Mouse (Mus musculus) CH12.LX (cell line): Measurements from ENCODE around the gene Cracr2a. TPM values are rescaled to one million over a fixed set of nuclear protein-coding genes. Genes with fewer than 3 reads are reported as not detected.

Source experiments
- DNase-seq: peaks from one replicate; pipeline ENCODE4 v3.0.0-alpha.2; 2013; ENCODE audit errors: extremely low read depth
- H3K27ac ChIP-seq: 2 replicates; pipeline ENCODE4 v1.5.1; 2012; ENCODE audit warnings: low read depth, mild to moderate bottlenecking, control low read depth, moderate library complexity; ENCODE audit not compliant: insufficient read depth
- H3K27me3 ChIP-seq: replicated peaks from 2 replicates; pipeline ENCODE3; 2012; ENCODE audit warnings: inconsistent platforms
- H3K36me3 ChIP-seq, 2 experiments: replicated peaks in 1 of 2; 2 replicates each; pipeline versions ENCODE3 to v1.6.1; 2012; ENCODE audit warnings: inconsistent platforms in 1 of 2, low read length in 1 of 2, mild to moderate bottlenecking in 1 of 2, mixed read lengths in 1 of 2, moderate library complexity in 1 of 2; ENCODE audit not compliant: control insufficient read depth in 1 of 2, insufficient read depth in 1 of 2
- H3K4me1 ChIP-seq, 2 experiments: 2 replicates each; pipeline ENCODE4 v1.6.1; 2012; ENCODE audit warnings: inconsistent platforms in 1 of 2, moderate library complexity in 1 of 2; ENCODE audit not compliant: insufficient read depth in 2 of 2, control insufficient read depth in 1 of 2
- H3K4me2 ChIP-seq: 2 replicates; pipeline ENCODE4 v1.6.1; 2012; ENCODE audit warnings: low read depth, mild to moderate bottlenecking, control low read depth; ENCODE audit not compliant: poor library complexity, insufficient read depth, severe bottlenecking
- H3K4me3 ChIP-seq, 3 experiments: fragments of 150-350 bp in 1 of 3; sonication (generic) in 1 of 3; replicated peaks in 1 of 3; 2 replicates each; pipeline versions ENCODE3 to v1.5.1; 2011 to 2012; ENCODE audit warnings: low read depth in 2 of 3, low read length in 2 of 3, mild to moderate bottlenecking in 2 of 3, moderate library complexity in 2 of 3, control low read depth in 1 of 3, improper control_type of control experiment in 1 of 3, inconsistent platforms in 1 of 3, mixed read lengths in 1 of 3; ENCODE audit not compliant: poor library complexity in 1 of 3
- H3K79me2 ChIP-seq: replicated peaks from 2 replicates; pipeline ENCODE4 v1.6.1; 2012; ENCODE audit warnings: mild to moderate bottlenecking, moderate library complexity; ENCODE audit not compliant: control insufficient read depth, poor library complexity, insufficient read depth, severe bottlenecking; ENCODE audit errors: extremely low read depth
- H3K9ac ChIP-seq: 2 replicates; pipeline ENCODE4 v1.6.1; 2012; ENCODE audit warnings: low read depth, mild to moderate bottlenecking, control low read depth, moderate library complexity; ENCODE audit not compliant: insufficient read depth
- H3K9me3 ChIP-seq: replicated peaks from 2 replicates; pipeline ENCODE3; 2012; ENCODE audit warnings: low read length, inconsistent platforms, mixed read lengths
- BHLHE40 ChIP-seq: IDR thresholded peaks from 2 replicates; pipeline ENCODE4 v1.6.1; 2011; ENCODE audit warnings: mild to moderate bottlenecking, low read depth, low read length, improper control_type of control experiment
- CTCF ChIP-seq, 2 experiments: IDR thresholded peaks in 1 of 2; conservative IDR thresholded peaks in 1 of 2; 2 replicates each; pipeline ENCODE4 v1.5.1; 2011 to 2012; ENCODE audit warnings: low read depth in 2 of 2, low read length in 2 of 2, improper control_type of control experiment in 1 of 2, inconsistent platforms in 1 of 2, mild to moderate bottlenecking in 1 of 2, moderate library complexity in 1 of 2
- EP300 ChIP-seq: IDR thresholded peaks from 2 replicates; pipeline ENCODE4 v1.6.1; 2011; ENCODE audit warnings: low read length, improper control_type of control experiment
- HCFC1 ChIP-seq: IDR thresholded peaks from 2 replicates; pipeline ENCODE4 v1.6.1; 2012; ENCODE audit warnings: low read depth, mild to moderate bottlenecking, inconsistent platforms, low read length, improper control_type of control experiment
- JUN ChIP-seq: IDR thresholded peaks from 2 replicates; pipeline ENCODE4 v1.6.1; 2011; ENCODE audit warnings: low read depth, mild to moderate bottlenecking, low read length, improper control_type of control experiment, moderate library complexity; ENCODE audit not compliant: insufficient read depth
- JUND ChIP-seq: conservative IDR thresholded peaks from 2 replicates; pipeline ENCODE4 v1.6.1; 2011; ENCODE audit warnings: low read depth, low read length, improper control_type of control experiment
- MEF2A ChIP-seq: IDR thresholded peaks from 2 replicates; pipeline ENCODE4 v1.6.1; 2014; ENCODE audit warnings: low read depth, mild to moderate bottlenecking, inconsistent platforms, low read length, improper control_type of control experiment, borderline replicate concordance
- MYC ChIP-seq: IDR thresholded peaks from 2 replicates; pipeline ENCODE4 v1.6.1; 2011; ENCODE audit warnings: low read depth, mild to moderate bottlenecking, improper control_type of control experiment, low read length
- NELFE ChIP-seq: IDR thresholded peaks from 2 replicates; pipeline ENCODE4 v1.6.1; 2011; ENCODE audit warnings: low read depth, low read length, improper control_type of control experiment
- TBP ChIP-seq: conservative IDR thresholded peaks from 2 replicates; pipeline ENCODE4 v1.6.1; 2011; ENCODE audit warnings: low read depth, low read length, improper control_type of control experiment
- UBTF ChIP-seq: IDR thresholded peaks from 2 replicates; pipeline ENCODE4 v1.6.1; 2012; ENCODE audit warnings: low read depth, mild to moderate bottlenecking, inconsistent platforms, low read length, improper control_type of control experiment, moderate library complexity
- ZMIZ1 ChIP-seq: IDR thresholded peaks from 2 replicates; pipeline ENCODE4 v1.6.1; 2012; ENCODE audit warnings: low read depth, mild to moderate bottlenecking, inconsistent platforms, low read length, improper control_type of control experiment
- dilution Hi-C: fragments of 300-500 bp; cut with MboI; formaldehyde crosslinking; loops from 2 replicates; pipeline ENCODE4 v1.14.3; 2020; ENCODE audit warnings: low sequenced_read_pairs; ENCODE audit not compliant: extremely low pct_unique_long_range_greater_than_20kb, extremely low pct_ligation_motif_present
- in situ Hi-C: fragments of 300-500 bp; cut with MboI; formaldehyde crosslinking; loops from 3 replicates; pipeline ENCODE4 v1.14.3; 2019; ENCODE audit warnings: low sequenced_read_pairs, low pct_ligation_motif_present, low pct_unique_long_range_greater_than_20kb, mixed read lengths
- polyA plus RNA-seq: library from polyadenylated mRNA; unstranded; fragments of >175 nt; gene quantifications from 2 replicates; pipeline ENCODE4 v1.2.1, GENCODE M21; 2012; ENCODE audit warnings: low read depth; ENCODE audit not compliant: insufficient read length
- total RNA-seq, 2 experiments: library from RNA; depleted of rRNA; stranded (reverse); fragments of 300-350 nt in 1 of 2; fragments of >200 nt in 1 of 2; gene quantifications; 2 replicates each; pipeline ENCODE4 v1.2.3; 2012 to 2014

The Cracr2a gene
- total and polyA plus RNA-seq, 3 experiments: 1.2 to 1.6 (median 1.5) TPM

- TF ChIP-seq MYC: no peak
- TF ChIP-seq BHLHE40: 0 out of 2 replicates have a peak, but pooled peaks have one; percentile 17
- no peak overlapping the region for H3K4me2 ChIP-seq
- no peaks in the 10 kb centered on the region for H3K79me2 ChIP-seq
- H3K27me3 ChIP-seq: peaks cover 92% of the 10 kb centered on the region
- DNase-seq: no peak
- H3K9me3 ChIP-seq: no peaks in the 10 kb centered on the region
- H3K4me1 ChIP-seq: no peaks in the 10 kb centered on the region
- in situ Hi-C loops: no loop called here
- no peak overlapping the region for H3K4me3 ChIP-seq
- dilution Hi-C loops: no loop called here
- no peak overlapping the region for H3K9ac ChIP-seq
- H3K36me3 ChIP-seq: no peaks in the 10 kb centered on the region
- no peak overlapping the region for H3K27ac ChIP-seq
Observed at GRCm38 (mm10) chr6:127715428-127715827, 154.3 kb downstream of the Cracr2a start.

DNA sequence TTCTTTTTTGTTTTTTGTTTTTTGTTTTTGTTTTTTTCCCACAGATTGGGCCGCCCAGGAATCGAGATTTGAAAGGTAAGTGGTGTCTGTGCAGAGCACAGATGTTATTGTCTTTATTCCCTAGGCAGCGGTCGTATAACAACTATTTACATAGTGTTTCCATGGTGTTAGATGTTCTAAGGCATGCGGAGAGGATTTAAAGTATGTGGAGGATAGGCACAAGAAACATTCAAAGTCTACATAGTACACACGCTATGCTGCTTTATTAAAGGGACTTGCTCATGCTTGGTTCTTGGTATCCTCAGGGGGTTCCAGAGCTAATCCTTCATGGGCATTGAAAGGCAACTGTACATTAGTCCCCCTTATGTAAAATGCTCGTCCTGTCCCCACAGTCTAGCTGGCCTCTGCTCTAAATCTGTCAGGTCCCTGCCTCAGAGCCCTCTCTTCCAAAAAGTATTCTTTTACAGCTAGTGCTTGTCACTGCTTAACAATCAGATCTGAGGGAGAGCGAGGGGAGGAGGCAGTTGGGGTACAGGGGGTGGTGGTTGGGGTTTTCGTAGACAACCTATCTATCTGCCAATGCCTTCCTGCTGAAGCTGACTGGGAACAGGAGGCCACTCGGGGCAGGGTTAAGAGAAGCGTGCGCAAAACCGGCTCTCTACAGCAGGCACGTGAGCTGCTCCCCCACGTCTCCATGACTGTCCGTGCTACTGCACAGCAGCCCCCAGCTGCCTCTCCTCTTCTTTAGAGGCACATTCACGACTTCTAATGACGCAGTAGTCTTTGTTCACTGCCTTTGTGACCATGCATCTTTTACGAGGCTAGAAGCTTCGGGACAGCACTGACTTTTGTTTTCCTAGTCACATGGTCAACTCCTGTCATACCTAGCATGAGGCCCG, 156.3 kb downstream of the Cracr2a start:
- in situ Hi-C loops: no loop called here
- TF ChIP-seq JUND: no peak
- peak; percentile 36 for TF ChIP-seq BHLHE40
- no peaks in the 10 kb centered on the region for H3K9me3 ChIP-seq

GRCm38 (mm10) chr6:127719875-127720274, 158.7 kb downstream of the Cracr2a start:
- no peak overlapping the region for H3K4me2 ChIP-seq
- no peak overlapping the region for H3K27ac ChIP-seq
- TF ChIP-seq HCFC1 (no peak), JUN (no peak), MYC (no peak), UBTF (no peak), ZMIZ1 (no peak), TBP (no peak), NELFE (no peak), CTCF (conservative IDR thresholded peaks at IDR 0.05 in 1 of 2, IDR thresholded peaks at IDR 0.05 in 1 of 2; ENCODE audit: low read depth in 2 of 2, low read length in 2 of 2) (no peak), EP300 (no peak), MEF2A (no peak)
- DNase-seq: no peak
- dilution Hi-C loops: no loop called here
- H3K27me3 ChIP-seq: peaks cover 78% of the 10 kb centered on the region
- no peak overlapping the region for H3K4me3 ChIP-seq
- H3K9ac ChIP-seq: no peak overlapping the region
- in situ Hi-C loops: no loop called here
- H3K4me1 ChIP-seq: no peaks in the 10 kb centered on the region
- H3K36me3 ChIP-seq: no peaks in the 10 kb centered on the region
- no peaks in the 10 kb centered on the region for H3K79me2 ChIP-seq
- H3K9me3 ChIP-seq: no peaks in the 10 kb centered on the region

More for the DNA sequence above, 156.3 kb downstream of the Cracr2a start:
- DNase-seq: no peak
- Histone ChIP-seq H3K4me3 (no peak overlapping the region), H3K4me1 (no peaks in the 10 kb centered on the region), H3K4me2 (no peak overlapping the region), H3K36me3 (no peaks in the 10 kb centered on the region), H3K9ac (no peak overlapping the region), H3K27ac (no peak overlapping the region), H3K27me3 (peaks cover 80% of the 10 kb centered on the region), H3K79me2 (no peaks in the 10 kb centered on the region)
- dilution Hi-C loops: no loop called here
